Mouse (Mus musculus) retina, embryonic 14.5 days (tissue): Measurements from ENCODE around the gene Zfp39.
"Not testable (repeated sequence)": the region's sequence is repeated elsewhere in the genome, so short reads cannot be mapped to it uniquely, and the experiment has no call there.

Experiments used
- DNase-seq: peaks from one replicate; pipeline ENCODE4 v3.0.0-alpha.2; 2015; ENCODE audit warnings: low spot score

The Zfp39 gene

GRCm38 (mm10) chr11:58922420-58922819 is 18.4 kb upstream of the Zfp39 start:
- DNase-seq = no peak

- no peak for DNase-seq
These were observed 14.7 kb upstream of the Zfp39 start for GRCm38 (mm10) chr11:58918759-58919158.

GRCm38 (mm10) chr11:58917745-58918366 is 13.8 kb upstream of the Zfp39 start, which contains the start of gene Btnl10:
TSS of gene Btnl10 (plus strand) at chr11:58917908.
- no peak for DNase-seq

- DNase-seq = peak; percentile 75
These were observed 13.1 kb upstream of the Zfp39 start for GRCm38 (mm10) chr11:58916879-58917744.

GRCm38 (mm10) chr11:58914461-58915028 is 10.5 kb upstream of the Zfp39 start:
- DNase-seq = peak; percentile 78

- DNase-seq = no peak
These were observed 9.8 kb upstream of the Zfp39 start for GRCm38 (mm10) chr11:58913776-58914175.

- peak; percentile 26 for DNase-seq
These were observed 813 bp upstream of the Zfp39 start for GRCm38 (mm10) chr11:58904838-58905237.

- no peak for DNase-seq
These were observed 339 bp upstream of the Zfp39 start for GRCm38 (mm10) chr11:58904410-58904718.

GRCm38 (mm10) chr11:58901080-58901479 is 2.9 kb downstream of the Zfp39 start:
- no peak for DNase-seq

GRCm38 (mm10) chr11:58897485-58897884 is 6.5 kb downstream of the Zfp39 start:
- no peak for DNase-seq

GRCm38 (mm10) chr11:58894456-58894855 is 9.6 kb downstream of the Zfp39 start:
- DNase-seq = no peak

- DNase-seq = no peak
These were observed 13.5 kb downstream of the Zfp39 start for GRCm38 (mm10) chr11:58890511-58890910.

- DNase-seq = no peak
These were observed 20.3 kb downstream of the Zfp39 start for GRCm38 (mm10) chr11:58883756-58884155.

- no peak for DNase-seq
These were observed 33.1 kb downstream of the Zfp39 start for GRCm38 (mm10) chr11:58870961-58871360.

GRCm38 (mm10) chr11:58867954-58868330 is 36.1 kb downstream of the Zfp39 start:
- peak; percentile 1 for DNase-seq

GRCm38 (mm10) chr11:58867039-58867953 is 36.7 kb downstream of the Zfp39 start, which contains the start of gene 2810021J22Rik:
TSS of gene 2810021J22Rik (plus strand) at chr11:58867216.
- peak; percentile 81 for DNase-seq

GRCm38 (mm10) chr11:58860744-58861143 is 43.3 kb downstream of the Zfp39 start:
- no peak for DNase-seq

GRCm38 (mm10) chr11:58849731-58850130 is 54.3 kb downstream of the Zfp39 start:
- DNase-seq = no peak

- DNase-seq = no peak
These were observed 56.4 kb downstream of the Zfp39 start for GRCm38 (mm10) chr11:58847636-58848035.

GRCm38 (mm10) chr11:58846919-58847461 is 57.0 kb downstream of the Zfp39 start, which contains the start of gene Gm12258:
TSS of gene Gm12258 (plus strand) at chr11:58847158.
- DNase-seq = peak; percentile 100

GRCm38 (mm10) chr11:58838951-58839350 is 65.1 kb downstream of the Zfp39 start, which contains the start of gene Olfr311:
TSS of gene Olfr311 (plus strand) at chr11:58839251.
- DNase-seq = not testable (repeated sequence)
